Mouse (Mus musculus): Measurements from ENCODE around the gene Twist1. TPM values are rescaled to one million over a fixed set of nuclear protein-coding genes. Genes with fewer than 3 reads are reported as not detected.

Twist1 gene
- polyA plus RNA-seq, 1 experiment = 2.0 TPM

DNA sequence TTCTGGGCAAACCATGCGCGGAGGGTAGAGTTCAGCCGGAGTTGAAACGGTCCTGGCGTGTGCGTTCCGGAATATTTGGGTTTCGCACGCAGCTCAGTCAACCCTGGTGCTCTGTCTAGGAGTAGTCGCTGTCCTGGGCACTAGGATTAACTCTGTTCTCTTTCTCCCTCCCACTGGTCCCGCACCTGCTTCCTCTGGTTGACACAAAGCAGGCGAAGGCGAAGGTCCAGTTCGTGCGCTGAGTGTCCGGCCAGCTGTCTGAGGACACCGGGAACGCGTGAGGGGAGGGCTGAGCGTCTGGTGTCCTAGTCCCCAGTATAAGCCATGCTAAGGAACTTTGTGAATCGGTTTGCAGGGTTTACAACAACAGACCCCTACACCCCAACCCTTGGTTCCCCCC, 10.0 kb downstream of the Twist1 start:
- Histone ChIP-seq H3K4me3 (ENCODE audit: insufficient read depth, low read depth, low read length) (no peak overlapping the region), H3K27ac (ENCODE audit: insufficient read depth, low read depth, low read length) (no peak overlapping the region)

DNA sequence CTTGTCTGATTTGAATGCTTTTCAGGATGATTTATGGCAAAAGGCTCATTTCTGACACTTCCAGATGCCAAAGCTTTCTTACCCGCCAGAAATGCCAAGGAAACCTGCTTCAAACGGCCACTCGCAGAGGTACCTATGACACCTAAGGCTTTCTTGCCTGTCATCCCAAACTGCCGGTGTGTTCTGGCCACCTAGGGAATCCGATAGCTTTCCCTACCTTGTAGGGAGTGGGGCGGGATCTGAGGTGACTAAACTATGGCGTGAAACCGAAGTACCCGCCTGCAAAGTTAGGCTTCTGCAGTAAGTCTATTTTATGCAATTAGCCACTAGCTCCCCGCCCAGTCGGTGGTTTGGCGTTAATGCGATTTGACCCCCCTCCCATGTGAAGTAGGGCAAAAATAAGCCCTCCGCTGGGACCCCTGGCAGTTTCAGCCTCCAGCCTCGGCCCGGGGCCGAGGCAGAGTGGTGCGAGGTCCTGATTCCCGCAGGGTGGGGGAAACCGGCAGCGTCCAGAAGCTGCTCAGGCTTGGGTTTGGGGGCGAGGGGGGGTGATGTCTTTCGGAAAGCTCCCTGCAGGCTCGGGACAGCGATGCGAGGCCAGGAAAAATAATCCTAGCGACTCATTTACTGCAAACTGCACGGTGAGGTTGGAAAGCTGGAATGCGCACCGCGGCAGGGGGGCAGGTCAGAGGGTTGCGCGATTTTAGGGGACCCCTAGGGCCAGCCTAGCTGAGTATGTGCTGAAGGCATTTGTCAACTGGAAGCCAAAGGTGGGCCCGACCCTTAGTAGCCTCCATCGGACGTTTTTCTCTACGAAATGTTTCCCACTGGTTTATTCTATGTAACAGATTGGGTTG, 10.8 kb downstream of the Twist1 start:
- WGBS = 9% methylated on average over 37 of the region's 37 CpGs
- H3K27me3 ChIP-seq (replicated peaks; ENCODE audit: control insufficient read depth, insufficient read depth, low read length) = peaks cover 7% of the 10 kb centered on the region; the same call in 1 of the 2 replicates
- H3K4me3 ChIP-seq (ENCODE audit: insufficient read depth, low read depth, low read length) = no peak overlapping the region
- no peak overlapping the region for H3K27ac ChIP-seq (ENCODE audit: insufficient read depth, low read depth, low read length)
- no peaks in the 10 kb centered on the region for H3K36me3 ChIP-seq (ENCODE audit: control insufficient read depth, insufficient read depth, low read length)
- H3K4me1 ChIP-seq (ENCODE audit: control insufficient read depth, insufficient read depth, low read length) = no peaks in the 10 kb centered on the region
- DNase-seq = no peak
- TF ChIP-seq POLR2A (IDR thresholded peaks at IDR 0.05; ENCODE audit: low read depth, low read length) (no peak), CTCF (conservative IDR thresholded peaks at IDR 0.05; ENCODE audit: insufficient read depth, insufficient read length, low read depth, low read length) (no peak)

More for the DNA sequence above, 10.0 kb downstream of the Twist1 start:
- H3K4me1 ChIP-seq (ENCODE audit: control insufficient read depth, insufficient read depth, low read length) = no peaks in the 10 kb centered on the region
- peaks cover 7% of the 10 kb centered on the region; the same call in 1 of the 2 replicates for H3K27me3 ChIP-seq (replicated peaks; ENCODE audit: control insufficient read depth, insufficient read depth, low read length)
- no peak for DNase-seq
- WGBS = 1% methylated on average over 21 of the region's 21 CpGs
- TF ChIP-seq POLR2A (IDR thresholded peaks at IDR 0.05; ENCODE audit: low read depth, low read length) = no peak
- no peak for TF ChIP-seq CTCF (conservative IDR thresholded peaks at IDR 0.05; ENCODE audit: insufficient read depth, insufficient read length, low read depth, low read length)
- H3K36me3 ChIP-seq (ENCODE audit: control insufficient read depth, insufficient read depth, low read length) = no peaks in the 10 kb centered on the region

GRCm38 (mm10) chr12:33968898-33969178, 11.4 kb downstream of the Twist1 start:
- WGBS = 19% methylated on average over 4 of the region's 4 CpGs
- peaks cover 7% of the 10 kb centered on the region; the same call in 1 of the 2 replicates for H3K27me3 ChIP-seq (replicated peaks; ENCODE audit: control insufficient read depth, insufficient read depth, low read length)

GRCm38 (mm10) chr12:33980159-33980558, 22.7 kb downstream of the Twist1 start:
- TF ChIP-seq CTCF (conservative IDR thresholded peaks at IDR 0.05; ENCODE audit: insufficient read depth, insufficient read length, low read depth, low read length) = no peak
- TF ChIP-seq POLR2A (IDR thresholded peaks at IDR 0.05; ENCODE audit: low read depth, low read length) = no peak
- H3K27ac ChIP-seq (ENCODE audit: insufficient read depth, low read depth, low read length) = no peak overlapping the region
- 79% methylated on average over 4 of the region's 4 CpGs for WGBS
- DNase-seq = no peak
- H3K4me1 ChIP-seq (ENCODE audit: control insufficient read depth, insufficient read depth, low read length) = no peaks in the 10 kb centered on the region
- H3K4me3 ChIP-seq (ENCODE audit: insufficient read depth, low read depth, low read length) = no peak overlapping the region
- no peaks in the 10 kb centered on the region for H3K36me3 ChIP-seq (ENCODE audit: control insufficient read depth, insufficient read depth, low read length)
- 0 out of 2 replicates have a peak, but pooled peaks cover 1% of the 10 kb centered on the region for H3K27me3 ChIP-seq (replicated peaks; ENCODE audit: control insufficient read depth, insufficient read depth, low read length)

More at GRCm38 (mm10) chr12:33968898-33969178, 11.4 kb downstream of the Twist1 start:
- no peaks in the 10 kb centered on the region for H3K4me1 ChIP-seq (ENCODE audit: control insufficient read depth, insufficient read depth, low read length)
- DNase-seq = no peak
- no peak for TF ChIP-seq POLR2A (IDR thresholded peaks at IDR 0.05; ENCODE audit: low read depth, low read length)
- TF ChIP-seq CTCF (conservative IDR thresholded peaks at IDR 0.05; ENCODE audit: insufficient read depth, insufficient read length, low read depth, low read length) = no peak
- no peak overlapping the region for H3K4me3 ChIP-seq (ENCODE audit: insufficient read depth, low read depth, low read length)
- H3K27ac ChIP-seq (ENCODE audit: insufficient read depth, low read depth, low read length) = no peak overlapping the region
- no peaks in the 10 kb centered on the region for H3K36me3 ChIP-seq (ENCODE audit: control insufficient read depth, insufficient read depth, low read length)

DNA sequence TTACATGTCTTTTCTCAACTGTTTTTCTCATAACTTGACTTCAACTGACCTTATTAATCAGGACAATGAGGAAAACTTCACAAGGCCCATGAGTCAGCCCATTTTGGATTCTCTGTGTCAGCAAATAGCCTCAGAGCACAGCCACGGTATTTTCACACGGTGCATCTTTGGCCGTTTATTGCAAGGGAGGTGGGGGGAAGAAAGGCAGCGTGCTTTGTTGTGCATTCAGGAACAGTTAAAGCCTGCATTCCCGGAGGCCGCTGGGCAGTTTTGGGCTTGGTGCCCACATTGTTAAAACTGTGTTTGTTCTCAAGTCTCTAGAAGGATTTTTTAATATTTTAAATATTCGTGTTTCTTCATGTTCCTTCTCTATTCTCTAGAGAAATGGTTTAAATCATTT, 24.0 kb downstream of the Twist1 start:
- H3K36me3 ChIP-seq (ENCODE audit: control insufficient read depth, insufficient read depth, low read length) = no peaks in the 10 kb centered on the region
- no peak for DNase-seq
- H3K27me3 ChIP-seq (replicated peaks; ENCODE audit: control insufficient read depth, insufficient read depth, low read length) = 0 out of 2 replicates have a peak, but pooled peaks cover 1% of the 10 kb centered on the region
- 26% methylated on average over 7 of the region's 7 CpGs for WGBS
- no peak overlapping the region for H3K27ac ChIP-seq (ENCODE audit: insufficient read depth, low read depth, low read length)
- H3K4me3 ChIP-seq (ENCODE audit: insufficient read depth, low read depth, low read length) = no peak overlapping the region
- H3K4me1 ChIP-seq (ENCODE audit: control insufficient read depth, insufficient read depth, low read length) = no peaks in the 10 kb centered on the region
- no peak for TF ChIP-seq POLR2A (IDR thresholded peaks at IDR 0.05; ENCODE audit: low read depth, low read length)
- no peak for TF ChIP-seq CTCF (conservative IDR thresholded peaks at IDR 0.05; ENCODE audit: insufficient read depth, insufficient read length, low read depth, low read length)

- Histone ChIP-seq H3K4me1 (ENCODE audit: control insufficient read depth, insufficient read depth, low read length) (no peaks in the 10 kb centered on the region), H3K36me3 (ENCODE audit: control insufficient read depth, insufficient read depth, low read length) (no peaks in the 10 kb centered on the region), H3K27me3 (replicated peaks; ENCODE audit: control insufficient read depth, insufficient read depth, low read length) (no peaks in the 10 kb centered on the region), H3K27ac (ENCODE audit: insufficient read depth, low read depth, low read length) (no peak overlapping the region), H3K4me3 (ENCODE audit: insufficient read depth, low read depth, low read length) (no peak overlapping the region)
- DNase-seq = no peak
- TF ChIP-seq POLR2A (IDR thresholded peaks at IDR 0.05; ENCODE audit: low read depth, low read length) = no peak
- no peak for TF ChIP-seq CTCF (conservative IDR thresholded peaks at IDR 0.05; ENCODE audit: insufficient read depth, insufficient read length, low read depth, low read length)
- WGBS = 77% methylated on average over 3 of the region's 3 CpGs
Observed at GRCm38 (mm10) chr12:33993127-33993526, 35.7 kb downstream of the Twist1 start.

Other genes with a start within 250 kb of the Twist1 start
- gene Ferd3l, start 29.2 kb upstream of the Twist1 start, polyA plus RNA-seq (2012; rRNA removed) = not detected in 2 replicates

All from kidney, adult 2 months (tissue).